Mouse (Mus musculus): Measurements from ENCODE around the gene Zbed6.
"Not testable (repeated sequence)": the region's sequence is repeated elsewhere in the genome, so short reads cannot be mapped to it uniquely, and the experiment has no call there.

Gene Zbed6

DNA sequence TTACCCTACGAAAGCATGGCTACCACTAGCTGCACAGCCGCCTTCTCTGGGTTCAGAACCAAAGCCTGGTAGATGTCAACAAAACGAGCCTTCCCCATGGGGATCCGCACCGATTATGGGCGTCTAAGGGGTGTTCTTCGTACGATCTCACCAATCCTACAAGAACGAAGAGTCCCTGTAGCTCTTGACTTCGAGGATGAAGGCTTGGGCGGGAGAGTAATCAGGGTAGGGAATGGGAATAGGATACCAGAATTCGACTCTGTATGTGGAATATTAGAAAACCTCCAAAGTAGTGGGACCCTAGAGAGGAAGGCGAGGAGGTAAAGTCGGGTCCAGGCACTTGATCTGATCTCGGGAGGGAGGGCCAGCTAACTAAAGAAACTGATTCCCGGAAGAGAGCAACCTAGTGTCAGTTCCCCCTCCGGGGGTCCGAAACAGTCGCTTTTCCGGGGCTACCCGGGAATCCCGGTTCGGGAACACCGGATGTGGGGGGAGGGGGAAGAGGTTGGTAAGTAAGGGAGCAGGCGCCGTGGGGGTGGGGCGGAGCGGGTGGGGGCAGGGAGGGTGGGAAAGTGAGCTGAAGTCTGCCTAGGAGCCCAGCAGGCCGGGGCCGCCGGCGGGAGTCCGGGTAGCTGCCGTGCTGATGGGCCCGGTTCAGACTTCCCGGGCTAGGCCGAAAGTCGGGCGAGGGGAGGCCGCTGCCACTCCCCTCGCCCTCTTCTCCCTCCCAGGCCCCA, at the start of gene Zbed6:
TSS of gene Zbed6 (minus strand) at position 420 of the 737 bp plus-strand sequence.
- peak; percentile 87 for DNase-seq

DNA sequence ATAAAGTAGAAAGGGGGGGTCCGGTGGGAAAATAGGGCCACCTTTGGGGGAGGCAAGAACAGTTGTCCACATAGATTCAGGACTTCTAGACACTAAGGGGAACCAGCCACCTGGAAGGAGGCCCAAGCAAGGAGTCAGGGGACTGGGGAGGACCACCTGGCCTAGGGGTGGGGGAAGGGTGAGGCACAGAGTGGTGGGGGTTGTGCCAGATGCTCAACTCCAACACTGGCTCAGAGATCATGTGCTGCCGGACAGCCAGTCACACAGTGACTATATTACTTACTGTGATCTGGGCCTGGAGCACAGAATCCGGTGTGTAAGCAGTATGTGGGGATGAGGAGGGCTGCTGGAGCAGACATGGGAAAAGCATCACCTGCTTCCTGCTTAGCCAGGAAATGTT, 48.6 kb upstream of the Zbed6 start:
- no peak for DNase-seq

DNA sequence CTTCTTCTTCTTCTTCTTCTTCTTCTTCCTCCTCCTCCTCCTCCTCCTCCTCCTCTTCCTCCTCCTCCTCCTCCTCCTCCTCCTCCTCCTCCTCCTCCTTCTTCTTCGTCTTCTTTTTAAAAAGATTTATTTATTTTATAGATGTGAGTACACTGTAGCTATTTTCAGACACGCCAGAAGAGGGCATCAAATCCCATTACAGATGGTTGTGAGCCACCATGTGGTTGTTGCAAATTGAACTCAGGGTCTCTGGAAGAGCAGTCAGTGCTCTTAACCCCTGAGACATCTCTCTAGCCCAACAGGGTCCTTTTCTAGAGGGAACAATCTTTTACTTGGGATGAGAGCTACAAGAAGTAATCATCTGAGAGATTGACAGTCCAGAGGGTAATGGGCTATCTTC, 41.1 kb upstream of the Zbed6 start:
- DNase-seq = peak; percentile 41

DNA sequence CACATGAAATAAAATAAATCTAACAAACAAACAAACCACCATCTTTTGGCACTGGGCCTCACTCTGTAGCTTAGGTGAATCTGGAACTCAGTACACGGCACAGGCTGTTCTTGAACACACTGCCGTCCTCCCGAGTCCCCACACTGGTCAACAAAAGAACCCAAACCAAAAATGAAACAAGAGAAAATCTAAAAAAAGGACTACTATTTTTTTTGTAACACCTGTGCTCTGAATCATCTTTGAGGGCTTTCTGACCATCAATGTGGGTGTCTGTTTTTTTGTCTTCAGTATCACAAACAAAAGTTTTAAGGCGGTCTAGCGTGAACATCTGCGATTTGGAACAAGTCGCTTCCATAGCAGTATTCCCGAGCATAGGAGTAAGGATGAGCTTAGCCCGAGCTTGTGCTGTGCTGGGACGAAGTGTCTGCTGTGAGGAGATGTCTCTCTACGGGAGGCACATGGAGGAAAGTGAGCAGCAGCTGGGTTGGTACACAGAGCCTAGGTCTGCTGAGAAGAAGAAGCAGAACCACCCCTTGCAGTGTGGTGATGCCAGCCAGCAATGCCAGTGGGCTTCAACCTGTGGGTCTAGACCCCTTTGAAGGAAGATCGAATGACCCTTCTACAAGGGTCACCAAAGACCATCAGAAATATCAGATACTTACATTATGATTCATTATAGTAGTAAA, 37.4 kb upstream of the Zbed6 start:
- DNase-seq = no peak

DNA sequence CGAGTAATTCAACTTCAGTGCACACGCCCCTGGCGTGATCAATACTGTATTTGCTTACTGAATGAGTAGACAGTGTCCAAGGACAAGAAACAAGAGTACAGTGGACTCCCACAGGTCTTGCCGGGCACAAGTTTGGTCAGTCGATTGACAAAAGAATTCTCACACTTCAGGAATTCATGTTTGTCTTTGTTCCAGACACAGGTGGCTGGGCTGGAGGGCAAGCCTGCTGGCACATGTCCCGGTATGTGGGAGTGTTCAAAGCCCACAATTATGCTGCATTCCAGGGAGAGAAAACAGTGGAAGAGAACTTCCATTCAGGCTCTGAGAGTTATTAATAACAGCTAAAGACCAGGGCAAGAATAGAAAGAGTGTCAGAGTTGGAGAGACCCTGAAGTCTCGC, 35.2 kb upstream of the Zbed6 start:
- DNase-seq = peak; percentile 92

DNA sequence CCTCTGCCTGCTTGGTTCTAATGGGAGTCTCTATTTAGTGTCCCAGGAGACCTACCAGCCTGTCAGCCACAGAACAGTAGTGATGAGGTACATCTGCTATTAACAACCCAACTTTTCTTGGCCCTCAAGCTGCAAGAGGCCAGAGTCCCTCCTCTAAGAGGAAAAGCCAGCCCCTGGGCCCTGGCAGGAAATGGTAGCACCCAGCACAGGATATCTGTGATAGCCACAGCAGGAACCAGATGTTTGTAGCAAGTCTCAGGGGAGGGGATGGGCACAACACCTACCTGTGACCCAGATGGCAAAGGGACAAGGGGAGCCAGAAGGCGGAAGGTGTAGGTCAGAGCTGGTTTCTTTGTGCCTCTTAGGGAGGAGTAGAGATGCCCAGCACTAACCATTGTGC, 34.2 kb upstream of the Zbed6 start:
- DNase-seq = peak; percentile 45

DNA sequence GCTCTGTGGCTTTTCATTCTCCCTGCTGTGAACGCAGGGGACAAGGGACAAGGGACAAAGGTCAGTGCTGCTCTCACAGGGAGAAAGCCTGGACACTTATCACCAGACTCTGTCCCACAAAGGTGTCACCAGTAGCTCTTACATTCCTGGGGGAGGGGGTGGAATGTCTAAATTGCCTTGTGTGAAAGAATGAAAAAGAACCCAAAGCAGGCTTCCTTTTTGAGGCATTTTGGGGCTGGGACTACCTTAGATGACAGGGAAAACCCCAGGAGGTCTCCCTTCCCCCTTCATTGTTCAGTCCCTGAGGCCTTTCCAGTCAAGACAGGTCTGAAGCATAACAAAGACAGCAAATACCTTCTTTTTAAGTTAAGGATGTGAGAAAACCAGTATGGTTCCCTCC, 33.6 kb upstream of the Zbed6 start:
- DNase-seq = peak; percentile 47

DNA sequence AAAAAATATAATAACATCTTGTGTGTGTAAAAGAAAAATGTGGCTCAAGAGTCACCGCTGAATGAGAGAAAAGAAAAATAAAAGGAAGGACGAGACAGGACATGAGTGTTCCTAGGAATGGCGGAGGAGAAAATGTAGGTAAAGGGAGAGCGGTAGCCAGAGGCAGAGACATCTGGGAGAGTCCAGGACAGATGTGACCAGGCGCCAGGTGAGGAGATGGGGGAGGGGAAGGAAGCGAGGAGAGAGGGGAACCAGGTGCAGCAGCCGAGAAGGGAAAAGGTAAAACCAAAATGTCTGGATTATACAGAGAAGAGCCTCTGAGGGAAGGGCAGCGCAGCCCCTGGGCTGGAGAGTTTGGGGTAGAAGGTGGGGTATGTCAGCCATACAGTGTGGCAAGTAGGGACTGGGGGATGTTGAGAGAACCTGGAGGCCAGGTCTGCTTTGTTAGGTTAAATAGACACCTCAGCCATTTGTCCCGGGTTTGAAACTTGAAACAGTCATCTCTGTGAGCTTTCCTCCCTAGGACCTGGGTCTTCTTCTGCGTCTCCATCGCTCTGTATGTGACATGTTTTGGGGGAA, 32.9 kb upstream of the Zbed6 start:
- DNase-seq = no peak

DNA sequence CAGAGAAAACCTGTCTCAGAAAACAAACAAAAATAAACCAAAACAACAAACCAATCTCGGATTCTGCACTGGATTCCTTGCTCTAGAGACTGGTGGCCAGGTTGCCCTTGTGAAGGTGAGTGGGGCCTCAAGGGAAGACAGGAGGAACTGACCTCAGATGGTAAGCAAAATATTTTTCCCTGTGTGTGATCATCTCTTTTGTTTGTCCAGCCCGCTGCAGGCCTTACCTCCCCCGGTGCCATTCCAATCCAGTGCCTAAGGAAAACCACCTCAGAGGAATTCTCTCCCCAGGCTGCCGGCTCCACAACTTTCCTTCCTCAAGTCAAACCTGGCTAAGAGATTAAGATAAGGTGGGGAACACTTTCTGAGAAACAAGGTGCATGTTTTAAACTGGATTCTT, 31.5 kb upstream of the Zbed6 start:
- DNase-seq = no peak

DNA sequence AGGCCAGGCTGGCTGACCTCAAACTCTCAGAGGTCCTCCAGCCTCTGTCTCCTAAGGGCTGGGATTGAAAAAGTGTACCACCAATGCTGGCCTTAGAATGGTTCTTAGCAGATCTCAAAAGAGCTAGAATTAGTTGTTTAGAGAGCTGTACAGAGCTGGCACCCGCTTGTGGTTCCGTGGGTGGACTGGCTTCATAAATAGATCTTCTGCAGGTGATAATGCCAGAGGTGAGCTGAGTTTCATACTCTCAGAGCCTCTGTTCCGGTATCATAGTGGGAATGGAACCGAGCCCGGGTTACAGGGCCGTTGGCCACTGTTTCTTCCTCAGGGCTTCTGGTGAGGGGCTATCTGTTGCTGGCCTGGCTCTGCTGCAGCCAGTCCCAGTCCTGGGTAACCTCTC, 30.4 kb upstream of the Zbed6 start:
- no peak for DNase-seq

DNA sequence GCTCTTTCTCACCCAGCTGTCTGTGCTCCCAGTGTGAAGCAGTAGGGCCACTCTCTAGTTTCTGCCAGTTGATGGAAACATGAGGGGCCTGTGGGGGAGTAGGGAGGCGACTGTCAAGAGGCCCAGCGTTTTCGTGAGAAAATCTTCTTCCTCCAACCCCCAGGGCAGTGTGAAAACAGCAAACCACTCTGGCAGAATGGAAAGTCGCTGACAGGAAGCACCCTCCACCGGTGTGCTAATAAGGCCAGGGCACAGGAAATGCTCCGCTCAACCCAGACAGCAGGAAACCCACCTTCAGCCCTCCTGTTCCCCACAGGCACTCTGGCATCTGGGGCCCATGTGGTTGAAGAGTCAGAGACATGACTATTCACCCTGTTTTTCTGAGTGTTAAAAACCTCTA, 29.2 kb upstream of the Zbed6 start, which contains the start of gene Lax1:
TSS of gene Lax1 (minus strand) at position 212 of the 400 bp plus-strand sequence.
- no peak for DNase-seq

DNA sequence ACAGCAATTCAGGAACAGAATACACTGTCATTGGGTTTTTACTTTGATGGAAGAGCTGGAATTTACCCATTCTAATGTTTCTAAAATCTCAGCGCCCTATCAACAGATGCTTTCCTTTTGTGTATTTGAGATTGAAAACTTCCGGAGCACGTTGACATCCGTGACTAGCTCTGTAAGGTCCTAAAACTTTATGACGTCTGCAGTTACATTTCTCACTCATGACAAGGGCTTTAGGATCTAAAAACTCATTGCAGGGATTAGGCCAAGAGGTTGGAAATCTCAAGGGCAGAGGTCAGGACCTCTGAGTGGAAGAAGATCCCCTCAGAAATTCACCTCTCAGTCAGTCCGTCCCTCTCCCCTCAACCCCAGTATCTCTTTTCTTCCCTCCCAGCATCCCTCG, 27.6 kb upstream of the Zbed6 start:
- DNase-seq = no peak

DNA sequence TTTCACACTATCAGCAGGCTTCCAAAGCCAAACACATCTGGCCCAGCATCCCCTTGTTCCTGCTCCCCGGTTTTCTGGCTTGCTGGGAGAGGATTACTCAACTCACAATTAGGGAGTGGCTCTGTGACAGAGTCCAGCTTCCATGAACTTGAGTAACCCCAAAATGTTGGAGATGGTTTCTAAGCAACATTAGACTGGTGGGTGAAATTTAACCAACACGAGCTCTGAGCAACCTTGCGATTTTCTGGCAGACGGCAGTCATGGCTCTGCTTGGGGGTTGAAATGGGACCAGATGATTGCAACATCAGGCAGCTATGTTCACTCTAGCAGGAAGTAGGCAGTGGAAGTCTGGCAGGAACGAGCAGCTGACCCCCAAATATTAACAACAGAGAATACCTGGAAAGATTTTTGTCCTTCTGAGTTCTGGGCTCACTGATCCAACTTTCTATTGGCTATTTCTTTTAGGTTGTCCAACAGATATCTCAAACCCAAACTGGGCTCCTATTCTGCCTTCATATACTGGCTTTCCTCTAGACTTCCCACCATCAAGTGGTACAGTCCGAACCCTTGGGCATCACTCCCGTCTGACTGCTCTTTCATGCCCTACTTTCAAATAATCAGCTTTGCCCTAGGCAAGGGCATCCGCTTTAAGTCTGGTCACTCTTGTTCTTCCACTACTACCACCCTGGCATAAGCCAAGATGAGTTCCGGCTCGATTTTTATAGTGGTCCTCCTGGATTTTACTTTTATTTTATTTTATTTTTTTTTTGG, 25.2 kb upstream of the Zbed6 start:
- peak; percentile 83 for DNase-seq

DNA sequence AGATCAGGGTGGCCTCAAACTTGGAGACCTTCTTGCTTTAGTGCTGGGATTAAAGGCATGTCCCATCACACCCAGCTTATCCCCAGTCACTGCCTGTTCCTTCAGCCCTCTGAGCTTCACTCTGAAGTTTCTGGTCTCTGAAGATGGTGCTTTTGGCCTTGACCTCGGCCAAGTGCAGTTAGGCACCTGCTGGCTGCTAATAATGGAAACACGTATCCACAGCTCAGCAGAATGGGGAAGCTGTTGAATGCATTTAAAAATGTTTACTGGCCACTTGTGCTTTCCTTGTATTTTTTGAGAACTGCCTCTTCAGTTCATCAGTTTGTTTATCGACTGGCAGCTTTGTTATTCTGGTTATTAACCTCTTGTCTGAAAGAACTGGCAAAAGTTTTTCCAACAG, 11.1 kb upstream of the Zbed6 start:
- no peak for DNase-seq

DNA sequence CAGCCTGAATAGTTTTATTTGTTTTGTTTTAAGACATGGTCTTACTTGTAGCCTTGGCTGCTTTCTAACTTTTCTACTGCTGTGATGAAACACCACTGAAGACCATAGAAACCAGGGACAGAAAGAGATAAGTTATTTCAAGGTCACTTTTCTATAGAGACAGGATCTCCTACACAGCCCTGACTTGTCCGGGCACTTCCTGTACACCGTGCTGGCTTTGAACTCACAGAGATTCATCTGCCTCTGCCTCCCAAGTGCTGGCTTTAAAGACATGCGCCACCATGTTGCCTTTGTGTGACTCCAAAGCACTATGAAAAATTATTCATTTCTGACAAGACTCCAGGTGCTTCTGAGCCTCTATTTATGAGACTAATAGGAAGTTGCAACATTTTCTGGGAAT, 10.6 kb upstream of the Zbed6 start:
- no peak for DNase-seq

DNA sequence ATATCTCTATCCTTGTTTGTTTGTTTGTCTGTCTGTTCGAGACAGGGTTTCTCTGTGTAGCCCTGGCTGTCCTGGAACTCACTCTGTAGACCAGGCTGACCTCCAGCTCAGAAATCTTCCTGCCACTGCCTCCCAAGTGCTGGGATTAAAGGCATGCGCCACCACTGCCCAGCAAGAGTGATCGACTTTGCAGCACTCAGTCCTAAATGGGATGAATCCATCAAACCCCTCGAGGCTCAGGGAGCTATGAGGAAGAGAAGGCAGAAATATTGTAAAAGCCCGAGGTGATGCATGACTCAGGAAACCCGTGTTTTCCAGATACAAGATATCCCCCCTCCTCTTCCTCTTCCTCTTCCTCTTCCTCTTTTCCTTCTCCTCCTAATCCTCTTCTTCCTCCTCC, 10.1 kb upstream of the Zbed6 start:
- DNase-seq = no peak

DNA sequence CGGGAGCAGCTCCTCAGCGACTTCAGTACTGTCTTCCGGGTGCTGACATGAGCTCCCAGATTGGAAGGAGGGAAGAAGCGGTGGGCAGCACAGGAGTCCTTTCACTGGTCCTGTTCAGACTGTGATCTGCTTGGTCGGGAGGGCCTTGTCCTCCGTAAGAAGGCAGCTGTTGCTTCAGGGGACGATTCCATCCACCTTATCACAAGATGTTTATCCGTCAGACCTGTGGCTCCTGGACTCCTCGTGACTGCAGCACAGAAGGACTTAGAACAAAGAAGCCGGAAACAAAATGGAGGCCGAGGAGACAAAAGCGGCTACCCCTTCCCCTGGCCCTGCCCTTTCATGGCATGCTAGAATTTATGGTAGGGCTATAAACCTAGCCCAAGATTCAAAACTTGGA, 9.5 kb upstream of the Zbed6 start:
- DNase-seq = no peak

DNA sequence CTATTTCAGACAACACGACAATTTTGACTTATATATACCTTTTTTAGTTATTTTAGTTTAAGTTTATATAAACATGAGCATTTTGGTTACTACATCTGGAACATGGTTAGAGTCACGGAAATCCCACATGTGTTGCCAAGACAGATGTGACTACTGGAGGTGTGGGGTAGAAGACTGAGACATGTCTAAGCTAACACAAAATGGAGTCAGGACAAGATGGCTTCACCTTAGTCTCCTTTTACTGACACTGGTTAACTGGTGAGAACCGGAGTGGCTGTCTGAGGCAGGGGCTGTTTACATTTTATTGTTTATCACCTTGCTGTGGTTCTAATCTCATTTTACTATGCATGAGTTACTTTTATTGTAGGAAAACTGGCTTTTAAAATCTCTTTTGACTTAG, 7.9 kb upstream of the Zbed6 start:
- DNase-seq = no peak

DNA sequence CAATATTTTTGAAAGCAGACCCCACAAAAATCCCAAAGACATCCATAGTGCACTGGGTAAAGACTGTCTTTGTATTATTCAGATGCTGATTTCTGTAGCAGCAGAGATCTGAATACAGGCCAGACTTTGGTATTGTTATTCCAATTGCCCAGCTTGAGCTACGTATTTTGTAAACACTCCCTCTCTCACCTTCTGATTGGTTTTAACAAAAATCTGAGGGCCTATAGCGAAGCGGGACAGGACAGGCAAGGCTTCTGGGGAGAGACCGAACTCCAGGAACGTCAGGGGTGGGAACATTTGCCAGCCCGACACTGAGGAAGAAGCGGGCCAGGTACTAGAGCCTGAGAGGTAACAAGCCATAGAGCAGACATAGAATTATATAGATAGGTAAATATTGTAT, 7.0 kb upstream of the Zbed6 start:
- DNase-seq = no peak

DNA sequence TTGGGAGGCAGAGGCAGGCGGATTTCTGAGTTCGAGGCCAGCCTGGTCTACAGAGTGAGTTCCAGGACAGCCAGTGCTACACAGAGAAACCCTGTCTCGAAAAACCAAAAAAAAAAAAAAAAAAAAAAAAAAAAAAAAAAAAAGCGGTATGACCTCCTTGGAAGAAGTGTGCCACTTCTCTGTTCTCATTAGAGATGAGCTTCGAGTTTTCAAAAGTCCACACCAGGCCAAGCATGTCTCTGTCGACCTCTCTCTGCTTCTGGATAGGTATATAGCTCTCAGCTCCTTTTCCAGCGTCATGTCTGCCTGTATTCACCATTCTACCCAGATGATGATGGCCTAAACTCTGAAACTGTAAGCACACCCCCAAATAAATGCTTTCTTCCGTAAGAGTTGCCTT, 5.0 kb upstream of the Zbed6 start:
- DNase-seq = not testable (repeated sequence)

DNA sequence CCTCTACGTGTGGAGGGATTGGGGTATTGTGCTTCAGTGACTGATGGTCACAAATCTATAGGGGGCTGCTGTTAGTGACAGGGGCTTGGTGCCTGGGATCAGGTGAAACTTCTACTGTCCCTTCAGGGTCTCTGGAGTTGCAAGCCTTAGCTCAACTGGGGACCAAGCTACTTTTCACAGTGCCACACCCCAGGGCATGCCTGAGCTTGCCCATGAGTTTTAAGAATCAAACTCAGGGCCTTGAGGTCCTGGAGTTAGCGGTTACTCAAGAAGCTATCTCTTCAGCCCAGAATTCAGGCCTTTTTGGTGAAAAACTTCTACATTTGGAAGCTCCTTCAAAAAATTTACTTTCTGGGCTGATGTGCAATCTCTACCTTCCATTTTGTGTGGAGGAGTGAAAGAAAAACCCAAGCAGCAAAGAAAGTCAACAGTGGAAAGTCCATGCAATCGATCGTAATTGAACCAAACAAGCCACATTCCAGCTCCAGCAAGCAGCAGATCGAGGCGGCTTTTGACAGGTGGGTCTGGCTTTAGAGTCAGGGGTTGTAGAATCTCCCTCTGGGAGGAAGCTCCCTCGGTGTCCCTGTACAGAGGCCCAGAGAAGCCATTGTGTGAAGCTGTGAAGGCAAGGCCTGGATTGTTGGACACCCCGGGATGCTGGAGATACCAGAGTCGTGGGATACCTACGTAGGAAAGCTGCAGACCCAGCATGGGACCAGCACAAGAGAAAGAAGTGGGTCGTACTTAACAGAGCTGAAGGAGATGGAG, 3.7 kb upstream of the Zbed6 start:
- no peak for DNase-seq

DNA sequence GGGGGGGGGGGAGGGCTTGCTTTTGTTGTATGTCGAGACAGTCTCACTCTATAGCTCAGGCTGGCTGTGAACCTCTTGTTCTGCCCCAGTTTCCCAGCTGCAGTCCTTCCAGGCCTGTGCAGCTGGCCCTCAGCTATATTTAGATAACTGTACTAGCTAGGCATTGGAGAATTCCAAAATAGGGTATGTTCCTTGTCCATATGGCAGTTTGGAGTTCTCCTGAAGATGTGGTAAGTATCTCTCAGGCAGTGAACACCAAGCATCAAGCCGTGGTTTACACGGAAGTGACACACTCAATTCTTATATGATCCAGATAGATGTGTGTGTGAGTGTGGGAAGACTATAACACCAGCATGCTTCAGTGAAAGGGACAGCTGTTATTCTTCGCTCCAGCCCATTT, 2.7 kb upstream of the Zbed6 start:
- no peak for DNase-seq

DNA sequence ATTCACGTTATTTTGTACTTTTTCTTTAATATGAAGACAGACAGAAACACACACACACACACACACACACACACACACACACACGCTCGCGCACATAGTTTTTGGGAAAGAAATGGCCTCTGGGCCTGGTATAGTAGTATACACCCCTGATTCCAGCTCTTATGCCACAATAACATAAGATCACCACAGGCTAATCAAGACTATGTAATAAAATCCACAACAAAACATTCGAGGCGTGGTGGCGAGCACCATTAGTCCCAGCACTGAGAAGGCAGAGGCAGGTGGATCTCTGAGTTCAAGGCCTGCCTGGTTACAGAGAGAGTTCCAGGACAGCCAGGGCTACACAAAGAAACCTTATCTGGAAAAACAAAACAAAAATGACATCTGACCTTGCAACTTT, 2.3 kb upstream of the Zbed6 start:
- no peak for DNase-seq

Measured in kidney, postnatal 14 days (tissue).